Mouse (Mus musculus) G1E-ER4 (cell line): Measurements from ENCODE around the gene Defb45. TPM values are rescaled to one million over a fixed set of nuclear protein-coding genes. Genes with fewer than 3 reads are reported as not detected.

Experiments
- GATA1 ChIP-seq: IDR thresholded peaks from one replicate; pipeline ENCODE4 v1.8.0; 2012; ENCODE audit warnings: low read length, inconsistent platforms
- polyA plus RNA-seq: library from polyadenylated mRNA; stranded (reverse); fragments of >175 nt; gene quantifications from 2 replicates; pipeline ENCODE4 v1.2.3, GENCODE M21; 2012

Gene Defb45
- not detected in 2 replicates for polyA plus RNA-seq

- TF ChIP-seq GATA1 = no peak
Observed at GRCm38 (mm10) chr2:152599299-152599698, at the start of gene Defb45. Gene Defb45, minus strand, starts transcription at chr2:152599399.

GRCm38 (mm10) chr2:152639406-152640113 lies 40.4 kb upstream of the Defb45 start:
- TF ChIP-seq GATA1 = no peak

- no peak for TF ChIP-seq GATA1
Observed at GRCm38 (mm10) chr2:152638865-152639264, 39.7 kb upstream of the Defb45 start.

GRCm38 (mm10) chr2:152637381-152637780 lies 38.2 kb upstream of the Defb45 start:
- TF ChIP-seq GATA1 = no peak

DNA sequence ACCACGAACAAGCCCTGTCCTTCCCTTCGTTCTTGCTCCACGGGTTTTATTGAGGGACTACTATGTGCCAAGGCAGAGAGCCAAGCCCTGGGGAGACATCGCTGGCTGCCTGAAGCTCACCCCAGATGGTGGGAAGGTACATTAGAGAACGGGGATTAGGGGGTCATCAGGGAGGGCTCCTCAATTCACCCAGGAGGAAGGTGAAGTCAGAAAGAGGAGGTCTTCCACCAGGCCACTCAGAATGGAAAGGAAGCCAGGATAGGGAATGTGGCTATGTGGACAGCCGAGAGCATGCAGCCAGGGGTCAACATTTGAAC lies 37.8 kb upstream of the Defb45 start:
- TF ChIP-seq GATA1 = no peak

- no peak for TF ChIP-seq GATA1
Observed at GRCm38 (mm10) chr2:152636246-152637005, 37.2 kb upstream of the Defb45 start.

DNA sequence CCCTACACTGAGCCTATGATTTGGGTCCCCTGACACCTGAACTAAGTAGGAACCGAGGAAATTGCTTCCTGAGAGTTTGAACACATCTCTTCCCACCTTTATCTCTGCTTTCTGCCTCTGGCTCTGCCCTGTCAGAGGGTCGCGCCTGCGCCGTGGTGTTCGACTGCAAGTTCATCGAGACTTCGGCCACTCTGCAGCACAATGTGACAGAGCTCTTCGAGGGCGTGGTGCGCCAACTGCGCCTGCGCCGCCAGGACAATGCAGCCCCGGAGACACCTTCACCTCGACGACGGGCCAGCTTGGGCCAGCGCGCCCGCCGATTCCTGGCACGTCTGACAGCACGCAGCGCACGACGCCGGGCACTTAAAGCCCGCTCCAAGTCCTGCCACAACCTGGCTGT lies 35.1 kb upstream of the Defb45 start:
- no peak for TF ChIP-seq GATA1

- no peak for TF ChIP-seq GATA1
Observed at GRCm38 (mm10) chr2:152633334-152633733, 34.1 kb upstream of the Defb45 start.

- no peak for TF ChIP-seq GATA1
Observed at GRCm38 (mm10) chr2:152629904-152630303, 30.7 kb upstream of the Defb45 start.

DNA sequence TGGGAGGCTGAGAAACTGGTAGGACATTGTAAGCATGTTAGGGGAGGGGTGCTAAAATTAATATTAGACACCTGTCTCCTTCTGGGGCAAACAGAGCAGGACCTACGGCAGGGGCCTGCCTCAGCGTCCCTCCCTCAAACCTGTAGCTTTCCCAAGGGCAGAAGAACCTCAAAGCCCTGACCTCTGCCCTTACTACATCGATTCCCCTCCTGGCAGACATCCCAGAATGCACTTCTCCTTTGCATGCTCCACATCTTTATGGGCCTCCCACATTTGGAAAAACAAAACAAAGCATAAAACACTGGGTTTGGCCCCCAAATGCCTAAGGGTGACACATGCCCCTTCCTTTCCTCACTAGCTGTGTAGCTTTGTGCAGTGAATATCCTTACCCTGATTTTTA lies 30.0 kb upstream of the Defb45 start:
- no peak for TF ChIP-seq GATA1

DNA sequence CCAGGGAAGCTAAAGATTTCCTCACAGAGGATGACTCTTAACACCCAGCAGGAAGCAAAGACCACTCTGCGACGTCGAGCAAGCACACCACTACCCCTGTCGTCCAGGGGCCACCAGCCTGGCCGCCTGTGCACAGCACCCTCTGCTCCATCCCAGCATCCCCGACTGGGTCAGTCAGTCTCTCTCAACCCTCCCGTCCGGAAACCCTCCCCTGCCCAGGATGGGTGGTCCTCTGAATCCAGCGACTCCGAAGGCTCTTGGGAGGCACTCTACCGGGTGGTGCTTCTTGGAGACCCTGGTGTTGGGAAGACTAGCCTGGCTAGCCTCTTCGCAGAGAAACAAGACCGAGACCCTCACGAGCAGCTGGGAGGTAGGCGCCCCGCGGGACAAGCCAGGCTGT lies 28.9 kb upstream of the Defb45 start:
- TF ChIP-seq GATA1 = no peak

GRCm38 (mm10) chr2:152626774-152627591 lies 27.8 kb upstream of the Defb45 start, which contains the start of gene Rem1:
Gene Rem1, plus strand, starts transcription at chr2:152626951.
- TF ChIP-seq GATA1 = no peak

DNA sequence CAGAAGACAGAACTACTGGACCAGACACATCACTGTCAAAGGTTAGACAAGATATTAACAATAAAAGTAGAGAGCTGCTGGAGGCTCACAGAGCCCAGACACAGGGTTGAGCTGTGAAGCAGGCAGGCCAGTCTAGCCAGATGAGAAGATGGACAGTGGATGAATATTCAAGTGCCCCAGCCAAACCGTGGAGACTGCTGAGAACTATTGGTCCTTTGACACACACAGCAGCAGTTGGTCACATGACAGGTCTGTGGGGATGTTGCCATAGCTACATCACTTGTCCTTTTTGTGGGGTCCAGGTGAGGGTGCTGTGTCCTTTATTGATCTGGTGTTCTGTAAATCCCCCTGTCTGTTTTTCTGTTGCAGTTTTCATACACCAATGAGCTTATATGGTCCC lies 26.1 kb upstream of the Defb45 start:
- no peak for TF ChIP-seq GATA1

DNA sequence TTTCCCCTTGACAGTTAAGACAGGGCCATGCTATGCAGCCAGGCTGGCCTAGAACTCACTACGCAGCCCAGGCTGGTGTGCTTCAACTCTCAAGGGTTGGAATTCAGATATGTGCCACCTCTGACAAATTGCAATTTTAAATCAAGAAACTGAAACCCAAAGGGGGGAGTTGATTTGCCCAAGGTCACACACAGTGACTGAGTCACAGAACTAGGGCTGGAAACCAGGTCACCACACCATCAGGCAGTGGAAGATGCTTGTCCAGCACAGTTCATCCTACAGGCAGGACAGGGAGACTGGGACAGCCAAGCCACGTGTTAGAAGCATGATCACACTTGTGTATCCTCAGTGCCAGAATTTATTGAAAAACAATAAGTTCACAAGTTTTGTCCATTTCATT lies 25.4 kb upstream of the Defb45 start:
- no peak for TF ChIP-seq GATA1

DNA sequence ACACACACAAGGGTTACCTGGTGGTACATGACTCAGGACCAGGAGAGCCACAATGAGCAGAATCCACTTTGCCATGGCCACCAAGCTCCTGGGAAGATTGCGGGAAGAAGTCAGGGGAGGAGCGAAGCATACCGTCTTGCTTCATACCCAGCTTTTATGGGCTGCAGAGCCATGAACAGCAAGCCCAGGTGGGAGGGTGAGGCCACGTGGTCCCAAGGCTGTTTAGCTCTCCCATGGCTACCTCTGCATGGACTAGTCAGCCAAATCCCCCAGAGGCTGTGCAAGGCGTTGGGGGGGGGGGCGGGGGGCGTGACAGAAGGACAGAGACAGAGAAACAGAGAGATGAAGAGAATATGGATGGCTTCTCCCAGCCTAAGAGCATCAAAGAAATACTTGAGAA lies 23.8 kb upstream of the Defb45 start, which contains the start of gene Defb25:
Gene Defb25 (minus strand): TSS at position 101 of the 400 bp plus-strand sequence.
- no peak for TF ChIP-seq GATA1

DNA sequence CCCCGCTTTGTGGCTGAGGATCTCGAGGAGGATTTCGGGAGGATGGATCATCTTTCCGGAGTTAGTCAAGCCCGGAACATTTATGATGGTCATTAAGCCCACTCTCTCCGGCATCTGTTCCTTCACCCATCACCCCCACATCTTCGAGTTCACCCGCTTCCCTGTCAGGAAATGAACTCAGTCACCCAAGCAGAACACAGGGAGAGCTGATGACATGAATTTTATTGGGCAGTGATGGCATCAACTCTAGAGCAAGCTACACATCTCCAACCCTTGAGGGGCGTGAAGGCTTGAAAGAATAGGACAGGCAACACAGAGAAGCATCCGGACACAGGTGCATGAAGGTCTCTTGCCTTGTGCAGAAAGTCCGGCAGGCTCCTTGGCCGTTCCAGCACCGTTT lies 23.0 kb upstream of the Defb45 start:
- TF ChIP-seq GATA1 = no peak
